Mouse (Mus musculus) lung, postnatal 0 days (tissue): ENCODE data around the gene Dnm3. TPM values are rescaled to one million over a fixed set of nuclear protein-coding genes. Genes with fewer than 3 reads are reported as not detected.
"Not testable (repeated sequence)": the region's sequence is repeated elsewhere in the genome, so short reads cannot be mapped to it uniquely, and the experiment has no call there.

Experiments used
- ATAC-seq: fragments of 200-750 bp; cut with Nextera tagmentation; 2 replicates; pipeline ENCODE4 v1.8.0; 2017; ENCODE audit warnings: moderate library complexity
- DNase-seq: peaks from one replicate; pipeline ENCODE4 v3.0.0-alpha.2; 2016; ENCODE audit warnings: low spot score
- H3K27ac ChIP-seq: fragments of 300-500 bp; sonication (generic); 2 replicates; pipeline ENCODE4 v1.5.1; 2014; ENCODE audit warnings: antibody characterized with exemption, mild to moderate bottlenecking, low read length, mixed read lengths
- H3K27me3 ChIP-seq: fragments of 300-500 bp; sonication (generic); replicated peaks from 2 replicates; pipeline ENCODE4 v1.6.1; 2014; ENCODE audit warnings: low read length, mixed read lengths; ENCODE audit not compliant: insufficient read depth
- H3K36me3 ChIP-seq: fragments of 300-500 bp; sonication (generic); 2 replicates; pipeline ENCODE4 v1.6.1; 2014; ENCODE audit warnings: low read length, mixed read lengths; ENCODE audit not compliant: insufficient read depth
- H3K4me1 ChIP-seq: fragments of 300-500 bp; sonication (generic); 2 replicates; pipeline ENCODE4 v1.6.1; 2014; ENCODE audit warnings: antibody characterized with exemption, low read depth, low read length, mixed read lengths; ENCODE audit not compliant: insufficient read depth
- H3K4me2 ChIP-seq: fragments of 300-500 bp; sonication (generic); replicated peaks from 2 replicates; pipeline ENCODE4 v1.6.1; 2014; ENCODE audit warnings: low read depth, mild to moderate bottlenecking, low read length, moderate library complexity, mixed read lengths
- H3K4me3 ChIP-seq: fragments of 300-500 bp; sonication (generic); 2 replicates; pipeline ENCODE4 v1.5.1; 2014; ENCODE audit warnings: low read depth, low read length
- H3K9ac ChIP-seq: fragments of 300-500 bp; sonication (generic); replicated peaks from 2 replicates; pipeline ENCODE4 v1.6.1; 2014; ENCODE audit warnings: low read depth, mild to moderate bottlenecking
- H3K9me3 ChIP-seq: fragments of 300-500 bp; sonication (generic); 2 replicates; pipeline ENCODE4 v1.6.1; 2016; ENCODE audit warnings: low read length, mixed read lengths
- CTCF ChIP-seq: IDR thresholded peaks from 2 replicates; pipeline ENCODE4 v1.5.1; 2016; ENCODE audit warnings: antibody characterized with exemption, mild to moderate bottlenecking
- EP300 ChIP-seq: IDR thresholded peaks from 2 replicates; pipeline ENCODE4 v1.6.1; 2016; ENCODE audit warnings: antibody characterized with exemption, mild to moderate bottlenecking, control low read depth
- WGBS: fragments of 180-500 bp; shearing (Covaris S2); extraction: QIAGEN DNeasy Blood & Tissue Kit; methylation state at CpG from one replicate; pipeline ENCODE4 v1.1.7; 2014; 5-methylcytosine and 5-hydroxymethylcytosine counted together
- polyA plus RNA-seq: library from polyadenylated mRNA; unstranded; fragments of >200 nt; fragmentation: Nextera tagmentation; extraction: Ambion mirVana; gene quantifications from 2 replicates; pipeline ENCODE4 v1.2.1, GENCODE M21; 2015

Dnm3 gene
- polyA plus RNA-seq, 1 experiment from 2014 or later, result 3.4 TPM

- no peaks in the 10 kb centered on the region for H3K9me3 ChIP-seq
- no peaks in the 10 kb centered on the region for H3K36me3 ChIP-seq
- H3K9ac ChIP-seq, result no peak overlapping the region
- no peak overlapping the region for H3K4me2 ChIP-seq
- DNase-seq (no peak), ATAC-seq (no peak)
- no peak overlapping the region for H3K27ac ChIP-seq
- no peaks in the 10 kb centered on the region for H3K27me3 ChIP-seq
- H3K4me3 ChIP-seq, result no peak overlapping the region
- no peaks in the 10 kb centered on the region for H3K4me1 ChIP-seq
- 70% methylated on average over 6 of the region's 6 CpGs for WGBS
- TF ChIP-seq EP300, result no peak
- no peak for TF ChIP-seq CTCF
Measured at GRCm38 (mm10) chr1:162422826-162423225, 55.0 kb downstream of the Dnm3 start.

DNA sequence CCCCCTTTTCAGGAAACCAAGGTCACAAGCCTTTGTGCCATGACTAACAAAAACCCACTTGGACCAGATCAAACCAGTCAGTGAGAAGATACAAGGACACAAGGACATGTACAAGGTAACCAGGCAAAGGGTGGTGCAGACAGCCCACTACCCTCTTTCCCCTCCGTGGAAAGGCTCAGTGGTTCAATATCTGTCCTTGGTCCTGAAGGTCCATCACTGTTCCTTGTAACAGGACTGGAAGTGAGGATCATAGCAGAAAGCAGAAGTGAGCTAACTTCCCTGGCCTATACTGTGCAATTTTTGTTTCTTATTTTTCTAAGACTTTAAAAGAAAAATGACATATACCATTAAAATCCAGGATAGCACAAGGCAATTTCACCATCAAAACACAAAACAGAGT lies 64.0 kb downstream of the Dnm3 start:
- ATAC-seq (no peak), DNase-seq (no peak)
- Histone ChIP-seq H3K9ac (no peak overlapping the region), H3K4me2 (no peak overlapping the region), H3K4me1 (no peaks in the 10 kb centered on the region), H3K9me3 (no peaks in the 10 kb centered on the region), H3K27ac (no peak overlapping the region), H3K27me3 (no peaks in the 10 kb centered on the region), H3K36me3 (no peaks in the 10 kb centered on the region), H3K4me3 (no peak overlapping the region)
- TF ChIP-seq CTCF (no peak), EP300 (no peak)
- 0% methylated on average over 1 of the region's 1 CpGs for WGBS

GRCm38 (mm10) chr1:162412787-162413429 lies 64.9 kb downstream of the Dnm3 start:
- Histone ChIP-seq H3K4me3 (no peak overlapping the region), H3K27me3 (no peaks in the 10 kb centered on the region), H3K27ac (no peak overlapping the region), H3K36me3 (no peaks in the 10 kb centered on the region), H3K4me1 (no peaks in the 10 kb centered on the region), H3K9ac (no peak overlapping the region), H3K4me2 (no peak overlapping the region), H3K9me3 (no peaks in the 10 kb centered on the region)
- TF ChIP-seq CTCF (no peak), EP300 (no peak)
- DNase-seq (no peak), ATAC-seq (no peak)
- 82% methylated on average over 7 of the region's 7 CpGs for WGBS

DNA sequence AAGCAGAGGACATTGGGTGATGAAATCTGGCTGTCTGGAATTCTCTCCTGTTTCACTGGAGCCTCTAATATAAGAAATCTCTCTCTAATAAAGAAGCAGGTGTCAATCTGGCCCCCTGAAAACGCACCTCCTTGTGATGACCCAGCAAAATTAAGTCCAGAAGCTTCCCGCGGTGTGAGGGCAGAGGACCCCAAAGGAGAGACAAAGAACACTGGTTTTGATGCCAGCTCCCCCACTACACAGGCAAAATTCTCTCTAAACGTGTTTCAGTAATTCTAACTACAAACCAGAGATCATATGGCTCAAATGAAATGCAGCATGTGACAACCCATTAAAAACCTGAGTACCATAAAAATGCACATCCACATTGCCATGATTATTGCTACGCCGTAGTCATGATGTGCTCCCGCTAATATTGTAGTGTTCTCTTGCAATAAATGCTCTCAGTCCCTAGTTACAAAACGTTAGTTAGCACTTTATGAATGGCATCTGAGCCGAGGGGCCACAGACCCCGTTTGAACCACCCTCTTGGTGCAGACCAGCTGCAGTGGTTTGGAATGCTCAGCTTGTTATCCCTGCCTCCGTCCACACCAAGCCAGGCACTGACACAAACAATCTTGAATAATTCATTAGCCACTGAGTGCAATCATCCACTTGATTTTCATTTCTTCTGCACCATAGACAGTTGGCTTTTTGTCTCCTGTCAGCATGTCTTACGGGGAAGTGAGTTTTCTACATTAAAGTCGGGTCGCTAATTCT lies 67.4 kb downstream of the Dnm3 start:
- TF ChIP-seq EP300 (no peak), CTCF (no peak)
- H3K27me3 ChIP-seq, result no peaks in the 10 kb centered on the region
- H3K36me3 ChIP-seq, result no peaks in the 10 kb centered on the region
- no peak overlapping the region for H3K4me3 ChIP-seq
- H3K4me1 ChIP-seq, result no peaks in the 10 kb centered on the region
- no peak overlapping the region for H3K27ac ChIP-seq
- no peak for ATAC-seq
- WGBS, result 84% methylated on average over 14 of the region's 14 CpGs
- no peak overlapping the region for H3K9ac ChIP-seq
- H3K4me2 ChIP-seq, result no peak overlapping the region
- no peak for DNase-seq
- no peaks in the 10 kb centered on the region for H3K9me3 ChIP-seq

GRCm38 (mm10) chr1:162394549-162394948 lies 83.3 kb downstream of the Dnm3 start:
- no peak overlapping the region for H3K4me3 ChIP-seq
- no peaks in the 10 kb centered on the region for H3K4me1 ChIP-seq
- no peak for ATAC-seq
- 50% methylated on average over 4 of the region's 4 CpGs for WGBS
- no peaks in the 10 kb centered on the region for H3K27me3 ChIP-seq
- no peak for DNase-seq
- no peaks in the 10 kb centered on the region for H3K36me3 ChIP-seq
- no peaks in the 10 kb centered on the region for H3K9me3 ChIP-seq
- H3K27ac ChIP-seq, result no peak overlapping the region
- H3K4me2 ChIP-seq, result no peak overlapping the region
- no peak for TF ChIP-seq CTCF
- TF ChIP-seq EP300, result no peak
- no peak overlapping the region for H3K9ac ChIP-seq

GRCm38 (mm10) chr1:162388442-162389165 lies 89.2 kb downstream of the Dnm3 start:
- ATAC-seq, result peak; percentile 93
- Histone ChIP-seq H3K27me3 (no peaks in the 10 kb centered on the region), H3K4me3 (no peak overlapping the region), H3K36me3 (no peaks in the 10 kb centered on the region), H3K9ac (no peak overlapping the region), H3K4me2 (no peak overlapping the region), H3K27ac (no peak overlapping the region), H3K9me3 (no peaks in the 10 kb centered on the region), H3K4me1 (0 out of 2 replicates have a peak, but pooled peaks cover 4% of the 10 kb centered on the region)
- TF ChIP-seq CTCF, result no peak
- peak; percentile 78 for TF ChIP-seq EP300
- DNase-seq, result peak; percentile 73
- WGBS, result 55% methylated on average over 5 of the region's 5 CpGs

GRCm38 (mm10) chr1:162373068-162373467 lies 104.8 kb downstream of the Dnm3 start:
- H3K27ac ChIP-seq, H3K4me3 ChIP-seq, DNase-seq, H3K4me2 ChIP-seq, H3K36me3 ChIP-seq, H3K9ac ChIP-seq, H3K27me3 ChIP-seq, H3K4me1 ChIP-seq, H3K9me3 ChIP-seq, ATAC-seq: not testable (repeated sequence)
- WGBS, result 96% methylated on average over 1 of the region's 1 CpGs
